Mouse (Mus musculus) layer of hippocampus, adult 2 months (tissue): ENCODE measurements around the gene Efna4. TPM values are rescaled to one million over a fixed set of nuclear protein-coding genes. Genes with fewer than 3 reads are reported as not detected.

ENCODE experiments used
- DNase-seq, 2 experiments: peaks; one replicate each; pipeline ENCODE4 v3.0.0; 2022; ENCODE audit warnings: low spot score in 2 of 2
- H3K27ac ChIP-seq: fragments of 200-600 bp; 2 replicates; pipeline ENCODE4 v1.8.1; 2022
- H3K4me3 ChIP-seq: fragments of 200-600 bp; 2 replicates; pipeline ENCODE4 v1.8.1; 2022; ENCODE audit warnings: mild to moderate bottlenecking
- CTCF ChIP-seq: fragments of 200-600 bp; conservative IDR thresholded peaks from 2 replicates; pipeline ENCODE4 v1.8.1; 2022; ENCODE audit warnings: antibody characterized with exemption, mild to moderate bottlenecking, moderate library complexity
- total RNA-seq, 2 experiments: library from RNA; stranded (reverse); gene quantifications; 2 replicates each; pipeline ENCODE4 v1.2.3; 2021

Efna4 gene
- total RNA-seq, 2 experiments from 2014 or later: 0.61 to 0.96 TPM

GRCm38 (mm10) chr3:89354816-89355511, 17.1 kb upstream of the Efna4 start:
- no peak overlapping the region for H3K4me3 ChIP-seq
- H3K27ac ChIP-seq: no peak overlapping the region
- peak; percentile 99 for TF ChIP-seq CTCF
- DNase-seq: peak; percentile 86 to 93

DNA sequence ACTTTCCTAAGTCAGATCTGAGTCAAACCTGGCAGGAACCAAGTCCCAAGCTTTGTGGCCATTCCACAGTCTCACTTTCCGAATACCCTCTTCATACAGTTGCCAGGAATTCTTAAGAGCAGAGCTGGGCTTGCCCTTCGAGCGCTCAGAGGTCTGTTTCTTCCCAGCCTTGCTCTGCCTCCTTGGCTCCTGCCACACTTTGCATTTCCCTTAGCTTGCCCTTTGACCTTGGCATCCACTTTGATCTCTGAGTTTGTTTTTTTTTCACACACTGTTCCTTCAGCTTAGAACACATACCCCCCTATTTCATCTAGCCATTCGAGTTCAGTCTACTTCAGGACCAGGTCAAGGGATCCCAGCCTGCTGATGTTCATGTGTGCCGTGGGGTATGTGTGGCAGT, 13.4 kb upstream of the Efna4 start:
- H3K27ac ChIP-seq: no peak overlapping the region
- no peak for TF ChIP-seq CTCF
- no peak for DNase-seq
- H3K4me3 ChIP-seq: no peak overlapping the region

DNA sequence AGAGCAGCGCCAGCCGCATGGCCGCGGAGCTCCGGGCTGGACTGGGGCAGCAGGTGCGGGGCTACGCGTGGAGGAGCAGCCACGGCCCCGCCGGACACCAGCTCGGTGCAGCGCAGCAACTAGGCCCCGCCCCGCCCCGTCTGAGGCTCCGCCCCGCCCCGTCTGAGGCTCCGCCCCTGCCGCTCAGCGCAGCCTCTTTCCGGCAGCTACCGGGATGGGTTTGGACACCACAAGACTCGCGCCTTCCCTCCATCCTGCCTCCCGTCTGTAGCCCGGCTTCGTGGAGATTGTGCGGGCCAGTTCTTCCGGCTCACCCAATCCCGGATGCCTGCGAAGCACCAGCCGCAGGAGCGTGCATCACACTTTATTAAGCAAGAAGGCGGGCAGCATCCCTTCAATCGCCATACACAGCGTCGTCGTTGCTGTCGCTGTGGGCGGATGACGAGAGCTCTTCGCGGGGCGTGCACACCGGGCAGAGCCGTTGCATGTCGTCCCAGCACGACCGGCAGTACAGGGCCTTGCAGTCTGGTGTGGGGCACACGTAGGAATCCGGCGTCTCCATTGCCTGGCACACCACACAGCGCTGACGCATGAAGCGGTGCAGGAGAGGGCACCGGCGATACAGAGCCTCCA, 12.2 kb upstream of the Efna4 start, which contains the start of gene Adam15:
Gene Adam15 (minus strand): TSS at position 128 of the 633 bp plus-strand sequence.
- DNase-seq: peak; percentile 89 to 92
- no peak for TF ChIP-seq CTCF

GRCm38 (mm10) chr3:89348911-89349868, 11.4 kb upstream of the Efna4 start:
- Histone ChIP-seq H3K27ac (peak overlapping the region; percentile 95), H3K4me3 (peak overlapping the region; percentile 76)
- TF ChIP-seq CTCF: no peak
- DNase-seq: no peak

More for the DNA sequence above, 12.2 kb upstream of the Efna4 start, which contains the start of gene Adam15:
- peak within 1 kb of the TSS; percentile 76 for H3K4me3 ChIP-seq
- peak within 1 kb of the TSS; percentile 95 for H3K27ac ChIP-seq

- DNase-seq: no peak
- H3K4me3 ChIP-seq: no peak overlapping the region
- TF ChIP-seq CTCF: no peak
Observed at GRCm38 (mm10) chr3:89347916-89348315, 10.1 kb upstream of the Efna4 start.

DNA sequence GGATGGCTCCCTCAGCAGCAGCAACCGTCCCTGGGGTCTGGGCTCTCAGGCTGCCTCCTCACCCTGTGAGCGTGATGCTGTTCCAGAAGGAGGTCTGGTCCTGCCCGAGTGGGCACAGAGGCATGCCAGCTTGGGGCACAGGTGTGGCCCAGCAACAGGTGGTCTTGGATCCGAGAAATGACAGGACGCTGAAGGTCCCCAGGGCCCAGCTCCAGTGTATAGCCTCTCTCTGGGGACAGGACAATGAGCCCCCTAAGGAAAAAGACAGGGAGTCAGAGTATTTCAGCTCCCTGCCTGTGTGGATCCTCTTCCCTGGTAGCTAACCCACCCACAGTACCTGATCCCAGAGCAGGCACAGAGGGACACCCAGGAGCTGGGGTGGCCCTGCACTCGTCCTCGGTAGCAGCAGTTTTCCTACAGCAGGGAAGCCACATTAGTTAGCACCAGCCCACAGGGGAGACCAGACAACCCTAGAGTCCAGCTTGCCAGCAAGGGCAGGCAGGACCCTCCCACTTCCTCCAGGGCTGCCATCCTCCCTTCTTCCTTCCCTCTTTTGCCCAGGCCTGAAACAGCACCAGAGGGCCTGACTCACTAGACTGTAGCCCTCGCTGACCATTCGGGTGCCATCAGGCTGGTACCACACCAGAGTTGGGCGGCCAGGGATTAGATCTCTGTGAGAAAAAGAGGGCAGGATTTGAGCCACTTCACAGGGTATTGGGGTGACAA, 9.2 kb upstream of the Efna4 start:
- no peak for TF ChIP-seq CTCF
- DNase-seq: no peak
- H3K27ac ChIP-seq: no peak overlapping the region

More at GRCm38 (mm10) chr3:89347916-89348315, 10.1 kb upstream of the Efna4 start:
- peak overlapping the region; percentile 95; the same call in 1 of the 2 replicates for H3K27ac ChIP-seq

GRCm38 (mm10) chr3:89343279-89343678, 5.5 kb upstream of the Efna4 start:
- Histone ChIP-seq H3K4me3 (no peak overlapping the region), H3K27ac (no peak overlapping the region)
- DNase-seq: no peak
- TF ChIP-seq CTCF: no peak

More for the DNA sequence above, 9.2 kb upstream of the Efna4 start:
- no peak overlapping the region for H3K4me3 ChIP-seq

DNA sequence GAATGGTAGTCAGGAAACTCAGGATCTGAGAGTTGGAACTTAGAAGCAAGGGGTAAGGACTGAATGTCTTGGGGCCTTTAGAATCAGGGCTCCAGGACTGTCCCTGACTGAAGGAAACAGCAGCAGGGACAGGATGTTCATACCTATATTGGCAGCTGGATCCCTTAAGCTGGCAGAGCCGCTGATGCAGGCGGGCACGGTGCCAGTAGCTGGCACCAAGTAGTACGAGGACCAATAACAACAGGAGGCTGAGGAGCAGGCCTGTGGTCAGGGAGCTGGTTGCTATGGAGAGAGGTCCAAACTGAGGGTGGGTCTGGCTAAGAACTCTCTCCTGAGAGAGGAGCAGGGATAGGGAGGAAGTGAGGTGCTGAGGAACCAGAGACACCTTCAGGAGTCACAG, 4.0 kb upstream of the Efna4 start:
- Histone ChIP-seq H3K4me3 (no peak overlapping the region), H3K27ac (0 out of 2 replicates have a peak overlapping the region, but pooled peaks have one; percentile 18)
- TF ChIP-seq CTCF: no peak
- DNase-seq: no peak

DNA sequence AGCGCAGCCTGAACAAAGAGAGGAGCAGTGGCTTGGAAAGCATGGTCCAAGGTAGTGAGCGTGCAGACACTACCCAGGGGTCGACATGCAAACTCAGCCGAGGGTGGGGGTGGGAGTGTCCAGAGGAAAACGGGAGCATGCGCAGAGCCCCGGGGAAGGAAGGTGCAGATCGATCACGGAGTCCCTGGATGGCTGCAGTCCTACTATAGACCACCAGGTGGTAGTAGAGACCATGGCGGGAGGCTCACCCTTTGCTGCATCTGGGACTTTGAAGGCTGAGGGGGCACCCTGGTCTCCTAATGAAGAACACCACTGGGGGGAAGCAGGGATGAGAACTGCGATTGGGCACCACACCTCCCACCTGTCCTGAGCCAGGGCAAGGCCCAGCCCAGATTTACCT, 2.6 kb upstream of the Efna4 start:
- TF ChIP-seq CTCF: peak; percentile 93
- DNase-seq: peak; percentile 74 to 93
- Histone ChIP-seq H3K4me3 (no peak overlapping the region), H3K27ac (no peak overlapping the region)

GRCm38 (mm10) chr3:89339416-89339815, 1.6 kb upstream of the Efna4 start:
- Histone ChIP-seq H3K4me3 (no peak overlapping the region), H3K27ac (no peak overlapping the region)
- TF ChIP-seq CTCF: peak; percentile 97

GRCm38 (mm10) chr3:89337062-89337720, 637 bp downstream of the Efna4 start:
- DNase-seq: peak in 1 of 2 experiments; percentile 54
- TF ChIP-seq CTCF: no peak
- Histone ChIP-seq H3K27ac (peak overlapping the region; percentile 83), H3K4me3 (peak overlapping the region; percentile 66)

More at GRCm38 (mm10) chr3:89339416-89339815, 1.6 kb upstream of the Efna4 start:
- DNase-seq: peak; percentile 72 to 76
